Mouse (Mus musculus) liver, adult 2 months (tissue): ENCODE measurements around the gene Trim67. TPM values are rescaled to one million over a fixed set of nuclear protein-coding genes. Genes with fewer than 3 reads are reported as not detected.

Experiments
- DNase-seq: peaks from one replicate; pipeline ENCODE4 v3.0.0-alpha.2; 2011; ENCODE audit warnings: low read depth, low spot score; ENCODE audit errors: extremely low read depth
- H3K27ac ChIP-seq: fragments of 200-500 bp; replicated peaks from 2 replicates; pipeline ENCODE4 v1.5.1; 2012; ENCODE audit warnings: low read depth, mild to moderate bottlenecking, control low read depth, inconsistent platforms, low read length; ENCODE audit not compliant: insufficient read depth
- H3K27me3 ChIP-seq: fragments of 200-500 bp; 2 replicates; pipeline ENCODE4 v1.6.1; 2012; ENCODE audit warnings: mild to moderate bottlenecking, moderate library complexity, low read length, inconsistent platforms; ENCODE audit not compliant: control insufficient read depth, insufficient read depth
- H3K36me3 ChIP-seq: fragments of 200-500 bp; 2 replicates; pipeline ENCODE4 v1.6.1; 2012; ENCODE audit warnings: low read length, inconsistent platforms; ENCODE audit not compliant: control insufficient read depth, insufficient read depth
- H3K4me1 ChIP-seq: fragments of 200-500 bp; 2 replicates; pipeline ENCODE4 v1.6.1; 2011; ENCODE audit warnings: low read length; ENCODE audit not compliant: control insufficient read depth, insufficient read depth
- H3K4me3 ChIP-seq: fragments of 200-500 bp; 2 replicates; pipeline ENCODE4 v1.5.1; 2011; ENCODE audit warnings: low read depth, mild to moderate bottlenecking, control low read depth, low read length, moderate library complexity; ENCODE audit not compliant: insufficient read depth
- H3K79me2 ChIP-seq: fragments of 200-500 bp; 2 replicates; pipeline ENCODE4 v1.6.1; 2012; ENCODE audit warnings: inconsistent platforms, mild to moderate bottlenecking, low read length, moderate library complexity; ENCODE audit not compliant: control insufficient read depth, insufficient read depth
- H3K9ac ChIP-seq: fragments of 200-500 bp; 2 replicates; pipeline ENCODE4 v1.6.1; 2012; ENCODE audit warnings: low read depth, mild to moderate bottlenecking, control low read depth, inconsistent platforms, low read length
- CTCF ChIP-seq: fragments of 200-500 bp; IDR thresholded peaks from 2 replicates; pipeline ENCODE4 v1.5.1; 2011; ENCODE audit warnings: low read depth, low read length, control low read depth
- POLR2A ChIP-seq: fragments of 200-500 bp; IDR thresholded peaks from 2 replicates; pipeline ENCODE4 v1.6.1; 2011; ENCODE audit warnings: low read length, control low read depth; ENCODE audit not compliant: insufficient read depth; ENCODE audit errors: extremely low read depth
- WGBS: fragments of 180-500 bp; shearing (Covaris S2); methylation state at CpG from one replicate; pipeline ENCODE4 v1.1.7; 2018; 5-methylcytosine and 5-hydroxymethylcytosine counted together
- polyA plus RNA-seq: library from polyadenylated mRNA; depleted of rRNA; stranded (reverse); fragments of >200 nt; gene quantifications from 2 replicates; pipeline ENCODE4 v1.2.3, GENCODE M21; 2012; rRNA removed
- total RNA-seq: library from RNA; depleted of rRNA; stranded (reverse); fragments of >200 nt; gene quantifications from 2 replicates; pipeline ENCODE4 v1.2.3, GENCODE M21; 2014; rRNA removed

Trim67 gene
- total RNA-seq (not detected in 2 replicates), polyA plus RNA-seq (not detected in 2 replicates)

DNA sequence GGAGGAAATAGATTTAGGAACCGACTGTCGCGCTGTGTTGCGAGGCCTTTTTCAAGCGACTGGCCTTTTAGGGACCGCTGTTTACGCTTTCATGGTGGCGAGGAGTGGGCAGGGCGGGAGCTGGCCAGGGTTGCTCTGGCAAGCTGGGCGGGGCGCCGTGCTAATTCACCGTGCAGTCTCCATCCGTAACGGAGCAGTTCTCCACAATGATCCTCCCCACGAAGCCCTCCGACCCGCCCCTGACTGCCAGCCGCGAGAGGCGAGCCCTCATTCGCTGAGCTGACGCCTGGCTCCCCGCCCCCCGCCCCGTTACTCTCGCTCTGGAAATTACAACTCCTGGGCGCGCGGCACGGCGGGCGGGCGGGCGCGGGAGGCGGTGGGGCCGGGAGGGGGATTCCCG is at the start of gene Trim67:
Gene Trim67, plus strand, starts transcription at position 385 of the 400 bp plus-strand sequence.
- peaks cover 35% of the 10 kb centered on the region for H3K27me3 ChIP-seq
- H3K27ac ChIP-seq, result no peak within 1 kb of the TSS
- WGBS, result 3% methylated on average over 30 of the region's 39 CpGs
- H3K4me1 ChIP-seq, result no peaks in the 10 kb centered on the region
- H3K36me3 ChIP-seq, result no peaks in the 10 kb centered on the region
- H3K79me2 ChIP-seq, result no peaks in the 10 kb centered on the region
- DNase-seq, result no peak
- no peak within 1 kb of the TSS for H3K4me3 ChIP-seq
- no peak for TF ChIP-seq POLR2A
- no peak for TF ChIP-seq CTCF
- no peak within 1 kb of the TSS for H3K9ac ChIP-seq

GRCm38 (mm10) chr8:124746661-124747060 is 46.2 kb upstream of the Trim67 start:
- TF ChIP-seq CTCF (no peak), POLR2A (no peak)
- Histone ChIP-seq H3K27me3 (no peaks in the 10 kb centered on the region), H3K36me3 (no peaks in the 10 kb centered on the region), H3K27ac (no peak overlapping the region; the same call in 1 of the 2 replicates), H3K9ac (no peak overlapping the region), H3K4me1 (peaks cover 20% of the 10 kb centered on the region), H3K4me3 (no peak overlapping the region), H3K79me2 (no peaks in the 10 kb centered on the region)
- DNase-seq, result peak; percentile 82
- 22% methylated on average over 13 of the region's 13 CpGs for WGBS

- WGBS, result under 1% methylated on average over 31 of the region's 31 CpGs
- DNase-seq, result no peak
- Histone ChIP-seq H3K36me3 (no peaks in the 10 kb centered on the region), H3K79me2 (no peaks in the 10 kb centered on the region), H3K27ac (no peak overlapping the region), H3K9ac (peak overlapping the region; percentile 71), H3K27me3 (no peaks in the 10 kb centered on the region), H3K4me3 (peak overlapping the region; percentile 74), H3K4me1 (peaks cover 39% of the 10 kb centered on the region)
- no peak for TF ChIP-seq POLR2A
- TF ChIP-seq CTCF, result no peak
These were observed 41.7 kb upstream of the Trim67 start for GRCm38 (mm10) chr8:124751191-124751590.

- H3K4me1 ChIP-seq, result peaks cover 33% of the 10 kb centered on the region
- H3K79me2 ChIP-seq, result no peaks in the 10 kb centered on the region
- H3K27ac ChIP-seq, result no peak within 1 kb of the TSS
- H3K4me3 ChIP-seq, result peak within 1 kb of the TSS; percentile 74
- peak within 1 kb of the TSS; percentile 71 for H3K9ac ChIP-seq
- TF ChIP-seq CTCF, result no peak
- TF ChIP-seq POLR2A, result 0 out of 2 replicates have a peak, but pooled peaks have one; percentile 20
- WGBS, result 1% methylated on average over 41 of the region's 41 CpGs
- DNase-seq, result peak; percentile 57
- no peaks in the 10 kb centered on the region for H3K36me3 ChIP-seq
- no peaks in the 10 kb centered on the region for H3K27me3 ChIP-seq
These were observed 41.2 kb upstream of the Trim67 start, which contains the start of gene Fam89a for GRCm38 (mm10) chr8:124751709-124752173. TSS of gene Fam89a (minus strand) at chr8:124751832.

DNA sequence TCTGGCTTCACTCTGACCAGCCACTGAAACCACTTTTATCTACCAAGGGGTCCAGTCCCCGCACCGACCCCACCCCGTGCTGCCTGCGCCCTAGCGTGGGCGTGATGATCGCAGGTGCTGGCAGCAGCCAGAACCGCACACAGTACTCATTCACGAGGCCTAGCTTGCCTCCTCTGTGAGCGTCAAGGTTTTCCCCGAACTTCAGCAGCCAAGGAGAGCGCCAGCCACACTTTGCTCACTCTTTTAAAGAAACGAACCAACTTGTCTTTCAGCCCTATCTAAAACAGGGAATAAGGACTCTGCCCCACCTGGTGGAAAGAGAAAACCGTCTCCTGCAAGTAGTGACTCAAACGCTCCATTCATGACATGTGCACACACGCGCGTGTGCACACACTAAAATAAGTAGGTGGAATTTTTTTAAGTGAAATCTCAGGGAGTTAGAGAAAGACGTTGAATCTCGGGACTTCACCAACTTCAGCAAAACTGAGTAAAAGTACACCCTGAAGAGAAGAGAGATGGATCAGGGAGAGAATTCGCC is 40.5 kb upstream of the Trim67 start:
- no peaks in the 10 kb centered on the region for H3K27me3 ChIP-seq
- WGBS, result 44% methylated on average over 21 of the region's 21 CpGs
- DNase-seq, result no peak

GRCm38 (mm10) chr8:124754101-124754791 is 38.6 kb upstream of the Trim67 start:
- Histone ChIP-seq H3K4me3 (no peak overlapping the region), H3K9ac (peak overlapping the region; percentile 4; the same call in 1 of the 2 replicates), H3K27me3 (no peaks in the 10 kb centered on the region), H3K4me1 (peaks cover 29% of the 10 kb centered on the region), H3K36me3 (no peaks in the 10 kb centered on the region), H3K79me2 (no peaks in the 10 kb centered on the region), H3K27ac (peak overlapping the region; percentile 87)
- TF ChIP-seq POLR2A, result no peak
- DNase-seq, result peak; percentile 95
- WGBS, result 13% methylated on average over 11 of the region's 11 CpGs

More for the DNA sequence above, 40.5 kb upstream of the Trim67 start:
- no peaks in the 10 kb centered on the region for H3K36me3 ChIP-seq
- peaks cover 29% of the 10 kb centered on the region for H3K4me1 ChIP-seq
- H3K79me2 ChIP-seq, result no peaks in the 10 kb centered on the region
- no peak for TF ChIP-seq CTCF
- TF ChIP-seq POLR2A, result no peak
- H3K9ac ChIP-seq, result no peak overlapping the region
- H3K27ac ChIP-seq, result no peak overlapping the region
- H3K4me3 ChIP-seq, result no peak overlapping the region
